Mouse (Mus musculus) cerebellum, adult (tissue): ENCODE measurements at regions not wholly inside any gene's neighbourhood (a gene's known extent, or its start where the extent isn't known, plus 50 kb on each side); places are given as distances from the start of the nearest gene placed in this dataset.

Source experiments
- ATAC-seq: cut with Nextera tagmentation; 2 replicates; pipeline ENCODE4 v1.9.2; 2017; ENCODE audit warnings: mild to moderate bottlenecking, moderate library complexity, mixed read lengths; ENCODE audit not compliant: insufficient number of reproducible peaks, low FRiP score, low TSS enrichment

- ATAC-seq, result no peak
These were observed 100.0 kb upstream of the Mki67 start for GRCm38 (mm10) chr7:135816191-135816590.

- ATAC-seq, result no peak
These were observed 101.7 kb upstream of the Mki67 start for GRCm38 (mm10) chr7:135817868-135818267.

DNA sequence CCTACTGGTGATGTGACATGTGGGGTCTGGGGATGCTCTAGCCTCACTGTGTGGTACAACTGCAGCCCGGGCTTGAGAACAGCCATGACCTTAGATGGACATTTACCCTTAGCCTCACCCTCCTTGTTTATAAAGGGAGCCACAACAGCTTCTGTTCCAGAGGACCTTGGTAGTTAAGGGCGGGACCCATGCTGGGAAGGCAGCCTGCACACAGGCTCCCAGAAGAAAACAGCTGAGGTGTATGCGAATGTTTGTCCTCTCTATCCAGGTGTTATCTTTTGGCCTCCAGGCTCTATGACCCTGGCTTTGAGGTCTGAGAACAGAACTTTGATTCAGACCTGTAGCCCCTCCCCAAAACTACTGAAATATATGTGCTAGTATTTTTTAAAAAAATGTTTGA, 102.1 kb upstream of the Mki67 start:
- no peak for ATAC-seq

GRCm38 (mm10) chr7:135823884-135824750, 108.0 kb upstream of the Mki67 start:
- no peak for ATAC-seq

GRCm38 (mm10) chr7:135829246-135829645, 113.1 kb upstream of the Mki67 start:
- no peak for ATAC-seq

- no peak for ATAC-seq
These were observed 117.3 kb upstream of the Mki67 start for GRCm38 (mm10) chr7:135833425-135833824.

DNA sequence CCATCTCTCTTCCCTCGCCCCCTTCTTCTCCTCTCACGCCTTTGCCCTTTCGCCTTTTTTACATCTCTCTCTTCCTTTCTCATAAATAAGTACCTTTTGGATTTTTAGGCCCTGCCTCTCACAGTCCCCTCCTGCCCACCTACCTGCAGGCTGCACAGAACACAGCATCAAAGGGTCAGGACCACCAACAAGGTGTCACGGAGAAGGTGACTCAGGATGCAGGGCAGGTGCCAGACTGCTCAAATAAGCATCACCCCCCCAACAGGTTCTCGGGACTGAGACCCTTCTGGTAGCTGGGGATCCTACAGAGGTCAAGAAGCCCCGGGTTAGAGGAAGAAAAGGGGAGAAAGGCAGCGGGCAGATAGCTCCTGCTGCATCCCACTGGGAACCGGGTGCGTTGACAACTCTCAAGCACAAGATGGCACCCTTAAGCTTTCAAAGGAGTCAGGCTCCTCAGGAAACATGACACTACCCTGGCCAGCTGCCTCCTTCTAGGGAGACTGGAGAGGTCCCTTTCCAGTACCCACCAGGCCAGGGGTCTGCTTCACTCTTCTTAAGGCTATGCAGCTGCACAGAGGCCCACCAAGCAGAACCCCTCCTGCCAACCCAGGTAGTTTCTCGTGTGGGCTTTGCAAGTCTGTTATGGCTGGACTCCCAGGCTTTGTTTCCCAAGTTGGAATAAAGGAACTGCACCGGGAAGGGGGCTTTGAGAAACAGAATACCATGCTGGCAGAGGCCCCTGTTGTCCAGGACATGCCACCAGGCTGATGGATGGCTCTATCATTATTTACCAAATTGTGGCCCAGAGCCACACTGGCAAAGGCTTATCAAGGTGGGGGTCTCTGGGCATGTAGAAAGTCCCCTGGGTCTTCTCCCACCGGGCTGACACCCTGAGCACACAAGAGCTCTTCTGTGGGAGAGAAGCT, 120.9 kb upstream of the Mki67 start:
- 0 out of 2 replicates have a peak, but pooled peaks have one; percentile 40 for ATAC-seq

DNA sequence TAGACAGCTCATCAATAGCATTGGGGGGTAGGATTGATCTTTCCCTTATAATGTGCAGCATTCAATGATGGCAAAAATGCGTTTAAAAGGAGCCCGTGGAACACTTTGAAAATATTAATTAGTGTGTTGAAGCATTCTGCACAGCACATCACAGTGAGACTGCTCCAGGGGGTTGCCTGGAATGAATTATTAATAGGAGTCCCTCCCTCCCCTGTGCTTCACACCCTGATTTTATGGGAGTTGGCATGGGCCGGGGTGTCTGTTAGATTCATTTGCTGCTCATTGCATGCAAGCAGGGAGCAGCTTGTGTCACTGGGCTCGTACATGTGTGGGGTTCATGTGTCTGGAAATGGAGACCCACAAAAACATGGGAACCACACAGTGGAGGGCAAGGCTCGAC, 127.9 kb upstream of the Mki67 start:
- ATAC-seq, result no peak

DNA sequence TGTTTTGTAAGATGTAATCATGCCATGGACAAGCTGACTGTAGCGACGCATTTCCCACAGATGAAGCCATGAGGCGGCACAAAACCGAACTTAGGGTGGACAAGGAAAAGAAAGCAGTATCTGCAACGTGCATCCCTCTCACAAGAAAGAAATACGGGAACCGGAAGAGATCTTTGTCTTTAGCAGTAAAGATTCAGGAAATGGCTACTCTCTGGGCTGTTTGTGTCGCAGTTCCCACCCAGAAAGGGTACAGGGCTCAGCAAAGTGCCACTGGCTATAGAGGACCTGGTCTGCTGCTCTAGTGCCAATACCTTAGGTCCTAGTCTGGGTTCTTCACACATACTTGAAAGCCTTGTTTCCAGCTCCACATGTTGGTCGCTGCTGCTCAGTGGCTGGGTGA, 131.1 kb upstream of the Mki67 start:
- ATAC-seq, result no peak

- ATAC-seq, result no peak
These were observed 132.0 kb upstream of the Mki67 start for GRCm38 (mm10) chr7:135848170-135848569.

- ATAC-seq, result no peak
These were observed 132.7 kb upstream of the Mki67 start for GRCm38 (mm10) chr7:135848833-135849232.

DNA sequence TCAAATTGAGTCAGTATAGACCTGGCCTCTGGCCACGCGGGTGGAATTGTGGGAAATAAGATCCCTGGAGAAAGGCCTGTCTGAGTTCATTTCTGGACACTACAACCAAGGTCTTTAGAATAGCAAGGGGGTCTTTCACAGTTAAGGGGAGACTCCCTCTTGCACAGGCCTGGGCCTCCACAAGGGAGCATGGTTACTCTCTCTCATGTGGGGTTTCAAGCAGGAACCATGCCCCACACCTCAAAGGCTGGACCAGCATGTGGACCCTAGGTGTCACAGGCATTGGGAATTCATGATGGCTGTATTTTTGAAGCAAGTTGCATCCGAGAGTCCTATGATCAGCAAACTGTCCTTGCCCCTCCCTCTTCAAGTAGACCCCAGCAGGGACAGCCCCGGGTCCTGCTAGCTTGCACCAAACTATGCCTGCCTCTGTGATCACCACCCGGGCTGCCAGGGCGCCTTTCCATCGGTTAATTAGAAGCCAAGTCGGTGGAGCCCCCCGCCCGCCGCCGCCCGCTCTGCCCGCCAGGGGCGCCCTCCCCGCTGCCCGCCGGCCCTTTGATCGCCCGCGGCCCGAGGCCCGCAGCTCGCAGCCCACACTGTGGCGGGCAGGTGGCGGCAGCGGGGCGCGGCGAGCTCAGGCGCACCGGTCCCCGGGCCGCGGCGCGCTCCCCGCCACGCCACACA, 137.1 kb upstream of the Mki67 start:
- ATAC-seq, result no peak

- no peak for ATAC-seq
These were observed 137.7 kb upstream of the Mki67 start for GRCm38 (mm10) chr7:135853814-135854324.

DNA sequence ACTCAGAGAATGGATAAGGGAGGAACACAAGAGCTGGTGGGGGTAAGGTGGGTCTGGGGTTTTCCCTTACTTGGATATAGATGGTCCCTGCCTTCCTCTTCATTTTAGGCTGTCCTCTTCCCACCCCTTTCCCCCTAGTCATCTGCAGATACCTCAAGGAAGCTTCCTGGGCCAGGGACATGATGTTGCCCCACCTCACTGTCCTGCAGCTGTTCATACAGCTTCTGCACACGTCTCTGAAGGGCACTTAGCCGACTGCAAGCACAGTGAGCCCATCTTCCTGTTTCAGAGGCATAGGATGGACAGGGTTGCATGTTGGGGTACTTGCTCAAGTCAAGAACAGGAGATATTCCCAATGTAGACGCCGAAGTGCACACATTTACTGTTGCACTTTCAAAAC, 144.1 kb upstream of the Mki67 start:
- no peak for ATAC-seq

- ATAC-seq, result no peak
These were observed 144.7 kb upstream of the Mki67 start for GRCm38 (mm10) chr7:135860741-135861408.

DNA sequence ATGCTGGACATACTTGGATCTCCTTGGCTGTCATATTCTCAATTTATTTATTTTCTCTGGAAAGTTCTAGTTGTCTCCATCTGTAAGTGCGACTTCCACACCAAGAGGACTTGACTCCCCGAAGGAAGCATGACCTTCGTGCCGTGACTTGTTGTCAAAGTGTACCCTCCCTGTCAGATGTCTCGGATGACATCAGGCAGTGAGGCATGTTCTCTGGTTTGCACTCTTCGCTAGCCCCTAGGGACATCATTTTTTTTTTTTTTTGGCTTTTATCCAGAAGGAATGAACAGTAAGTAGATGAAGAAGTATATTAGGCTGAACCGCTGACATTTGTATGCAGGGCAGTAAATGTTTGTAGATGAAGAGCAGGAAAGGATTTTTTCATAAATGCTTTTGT, 145.2 kb upstream of the Mki67 start:
- ATAC-seq, result no peak

DNA sequence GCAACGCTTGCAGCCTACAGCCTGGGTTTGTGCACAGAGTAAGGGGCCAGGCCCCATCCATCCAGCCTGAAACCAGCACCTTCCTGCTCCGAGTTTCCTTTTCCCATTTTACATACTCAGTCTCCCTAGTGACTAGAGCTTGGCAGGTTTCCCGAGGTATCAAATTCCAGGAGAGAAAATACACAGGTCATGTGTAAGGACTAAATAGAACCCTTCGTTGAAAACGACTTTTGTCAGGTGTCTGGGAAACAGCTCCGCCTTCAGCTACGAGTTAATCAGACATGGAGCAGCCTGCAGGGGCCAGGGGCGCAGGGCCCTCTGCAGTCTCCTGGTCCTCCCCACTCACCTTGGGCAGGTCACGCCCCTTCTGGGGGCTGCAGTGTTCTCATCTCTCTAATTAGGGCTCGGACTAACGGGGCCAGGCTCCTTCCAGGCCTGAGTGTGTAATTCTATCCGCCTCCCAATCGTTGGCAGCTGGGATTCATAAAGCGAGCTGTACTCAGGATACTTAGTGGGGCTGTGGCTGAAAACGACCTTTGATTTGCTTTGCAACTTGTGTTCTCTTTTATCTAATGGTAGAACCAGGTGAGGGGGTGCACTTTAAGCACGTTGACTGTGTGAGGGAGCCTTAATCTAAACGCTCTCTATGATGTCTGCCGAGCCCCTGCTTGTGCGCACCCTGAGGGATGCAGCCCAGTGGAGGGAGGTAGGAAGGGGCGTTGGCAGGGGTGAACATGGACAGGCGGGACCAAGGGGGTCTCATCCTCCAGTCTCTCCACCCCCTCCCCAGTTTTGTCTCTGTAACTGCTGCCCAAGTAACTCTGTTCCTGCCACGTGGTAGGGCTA, 147.6 kb upstream of the Mki67 start:
- ATAC-seq, result no peak

DNA sequence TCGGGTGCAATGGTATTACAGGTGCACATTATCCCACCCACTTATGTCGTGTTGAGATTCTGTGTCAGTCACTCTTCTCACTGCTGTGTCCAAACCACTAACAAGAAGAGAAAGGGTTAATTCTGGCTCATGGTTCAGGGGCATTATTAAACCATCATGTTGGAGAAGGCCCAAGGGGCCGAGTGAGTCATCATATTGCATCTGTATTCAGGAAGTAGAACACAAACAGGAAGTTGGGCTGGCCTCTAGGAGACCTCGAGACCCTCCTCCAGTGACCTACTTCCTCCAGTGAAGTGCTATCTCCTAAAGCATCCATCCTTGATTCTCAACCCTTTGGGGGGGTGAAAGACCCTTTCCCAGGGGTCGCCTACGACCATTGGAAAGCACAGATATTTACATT, 154.8 kb upstream of the Mki67 start:
- ATAC-seq, result no peak
